Mouse (Mus musculus) right cerebral cortex, postnatal 10 days (tissue): ENCODE measurements at regions not wholly inside any gene's neighbourhood (a gene's known extent, or its start where the extent isn't known, plus 50 kb on each side); places are given as distances from the start of the nearest gene placed in this dataset.

ENCODE experiments used
- DNase-seq, 2 experiments: peaks; one replicate each; pipeline ENCODE4 v3.0.0; 2021; ENCODE audit warnings: low spot score in 2 of 2

GRCm38 (mm10) chr1:73227246-73227645 is 211.5 kb upstream of the Tnp1 start:
- DNase-seq = no peak

- DNase-seq = no peak
These were observed 206.2 kb upstream of the Tnp1 start for GRCm38 (mm10) chr1:73221863-73222262.

DNA sequence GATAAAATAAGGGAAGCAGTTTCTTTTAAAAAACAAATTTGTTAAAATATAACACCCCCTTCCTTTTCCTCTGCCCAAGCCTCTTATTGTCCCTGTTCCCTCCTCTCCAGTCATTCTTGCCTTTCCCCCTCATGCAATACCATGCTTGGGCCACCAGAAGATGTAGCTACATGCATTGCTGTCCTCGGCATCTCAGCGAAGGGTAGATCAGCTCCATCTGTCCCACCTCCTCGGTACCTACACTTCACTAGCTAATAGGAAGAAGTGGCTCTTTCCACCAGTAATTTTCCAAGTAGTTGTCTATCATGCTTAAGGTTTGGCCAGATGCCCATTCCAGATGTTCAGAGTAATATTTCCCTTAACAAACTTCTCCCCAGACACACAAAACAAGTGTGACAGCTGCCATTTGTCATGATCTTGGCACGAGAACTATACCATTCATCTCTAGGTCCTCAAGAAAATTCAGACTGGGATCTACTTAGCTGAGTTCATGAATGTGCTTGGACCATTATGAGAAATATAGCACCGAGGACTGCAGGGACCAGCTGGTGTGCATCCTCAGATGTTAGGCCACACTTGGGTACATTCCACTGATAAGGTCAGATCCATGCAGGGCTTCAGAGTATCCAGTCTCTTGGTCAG is 198.7 kb upstream of the Tnp1 start:
- no peak for DNase-seq

DNA sequence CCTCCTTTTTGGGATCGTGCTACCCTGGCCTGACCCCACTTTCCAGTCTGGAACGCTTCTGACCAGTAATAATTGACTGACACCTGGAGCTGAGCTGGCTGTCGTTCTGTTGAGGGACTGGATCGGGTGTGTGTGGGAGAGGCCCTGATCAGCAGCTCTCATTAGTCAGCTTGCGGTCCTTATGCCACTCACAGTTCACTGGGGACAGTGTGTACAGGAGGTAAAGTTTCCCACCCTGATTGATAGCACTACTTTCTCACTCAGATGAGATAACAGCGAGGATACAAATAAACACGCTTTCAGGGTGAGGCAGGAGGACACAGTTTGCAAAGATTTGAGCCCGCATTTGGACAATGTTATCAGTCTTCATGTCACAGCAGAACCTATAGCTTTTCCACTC is 191.7 kb upstream of the Tnp1 start:
- no peak for DNase-seq

DNA sequence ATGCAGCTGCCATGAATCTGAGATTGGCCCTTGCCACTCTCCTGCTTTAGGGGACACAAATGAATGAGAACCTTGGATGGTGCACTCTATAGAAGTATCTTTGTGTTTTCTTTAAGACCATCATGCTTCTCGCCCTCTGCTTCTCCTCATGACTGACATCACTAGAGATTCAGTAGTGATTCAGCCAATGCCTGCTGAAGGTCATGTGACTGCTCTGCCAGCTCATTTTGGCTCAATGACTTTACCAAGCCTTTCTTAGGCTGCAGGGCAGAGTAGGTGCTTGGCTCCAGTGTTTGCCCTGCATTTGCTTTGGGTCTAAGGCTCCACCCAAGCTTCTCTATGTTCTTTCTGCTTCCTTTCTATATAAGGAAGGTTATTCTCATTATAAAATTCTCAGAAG is 190.1 kb upstream of the Tnp1 start:
- no peak for DNase-seq

DNA sequence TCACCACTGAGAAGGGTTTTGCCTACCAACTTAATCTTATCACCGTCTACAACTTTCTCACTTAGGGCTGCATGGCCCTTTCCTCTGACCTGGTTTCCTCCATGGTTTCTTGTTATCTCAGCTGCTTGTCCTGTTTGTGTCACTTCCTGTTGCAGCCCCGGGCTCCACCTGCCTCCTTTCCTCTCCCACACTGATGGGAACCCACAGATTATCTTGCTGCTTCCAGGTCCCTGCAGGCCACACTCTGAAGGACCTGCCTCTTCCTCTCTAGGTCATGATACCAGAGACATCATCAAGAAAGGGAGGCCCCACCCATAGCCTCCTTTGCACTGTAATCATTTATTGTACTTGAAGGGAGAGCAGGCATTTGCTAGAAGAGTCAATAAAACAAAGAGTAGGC is 184.4 kb upstream of the Tnp1 start:
- no peak for DNase-seq

DNA sequence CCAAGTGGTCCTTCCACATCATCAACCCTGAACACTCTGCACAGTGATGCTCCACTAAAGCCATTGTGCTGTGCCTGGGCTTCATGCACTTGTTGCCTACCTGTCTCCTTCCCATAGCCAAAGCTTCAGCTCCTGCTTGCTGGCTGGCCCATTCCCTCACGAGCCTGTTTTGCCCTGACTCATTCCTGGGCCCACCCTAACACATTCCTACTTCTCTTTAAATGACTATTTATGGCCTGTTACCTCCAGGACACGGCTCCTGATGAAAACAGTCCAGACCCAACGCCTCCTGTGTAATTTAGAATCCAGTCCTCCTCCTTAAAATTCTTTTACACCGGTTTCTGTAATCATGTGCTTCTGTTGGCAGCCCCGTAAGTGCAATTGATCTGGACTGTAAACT is 175.1 kb upstream of the Tnp1 start:
- no peak for DNase-seq

DNA sequence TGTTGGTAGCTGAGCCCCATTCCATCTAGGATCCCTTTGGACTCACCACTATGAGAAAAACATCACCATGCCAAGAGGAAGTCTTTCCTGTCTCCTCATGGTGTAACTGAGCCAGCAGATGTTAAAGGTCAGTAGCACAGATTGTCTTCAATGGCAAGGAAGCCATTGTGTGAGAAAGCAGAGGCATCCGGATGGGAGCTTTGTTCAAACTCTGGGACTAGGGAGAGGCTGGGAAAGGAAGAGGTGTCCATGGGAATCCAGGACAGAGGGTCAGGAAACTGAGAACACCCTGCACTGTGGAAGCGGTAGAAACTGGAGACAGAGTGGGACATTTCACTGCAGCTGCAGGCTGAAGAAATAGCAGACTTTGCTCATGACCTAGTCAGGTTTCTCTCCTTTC is 173.1 kb upstream of the Tnp1 start:
- no peak for DNase-seq

DNA sequence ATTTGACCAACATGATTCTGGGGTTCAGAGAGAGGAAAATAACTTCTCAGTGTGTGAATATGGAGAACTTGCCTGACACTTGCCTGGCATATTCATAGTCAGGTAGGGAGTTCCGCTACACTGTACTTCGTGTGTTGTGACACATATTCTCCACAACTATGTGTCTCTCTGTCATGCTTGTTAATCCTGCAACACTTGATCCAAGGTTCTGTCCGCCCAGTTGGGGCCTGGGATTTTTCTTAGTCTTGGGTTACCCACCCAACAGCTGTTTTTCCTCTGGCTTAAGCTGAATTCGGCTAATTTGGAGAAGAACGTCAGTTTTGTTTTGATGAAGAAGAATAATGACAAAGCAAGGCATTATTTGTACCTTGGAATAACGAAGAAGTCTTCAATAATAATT is 168.8 kb upstream of the Tnp1 start:
- no peak for DNase-seq

DNA sequence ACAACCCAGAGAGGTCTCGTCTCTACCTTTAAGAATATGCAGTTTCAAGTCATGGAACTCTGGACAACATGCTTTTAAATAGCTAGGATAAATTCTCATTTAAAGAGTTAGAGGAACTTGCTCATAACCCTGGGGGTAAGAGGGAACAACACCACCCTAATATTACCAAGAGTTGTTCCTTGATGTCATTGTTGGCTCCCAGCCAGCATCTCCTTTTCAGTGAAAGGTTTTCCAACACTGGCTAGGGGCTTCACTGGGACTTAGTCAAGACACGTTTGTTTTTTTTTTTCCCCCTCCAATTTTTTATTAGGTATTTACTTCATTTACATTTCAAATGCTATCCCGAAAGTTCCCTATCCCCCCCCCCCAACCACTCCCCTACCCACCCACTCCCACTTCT is 163.1 kb upstream of the Tnp1 start:
- DNase-seq = peak in 1 of 2 experiments; percentile 22

DNA sequence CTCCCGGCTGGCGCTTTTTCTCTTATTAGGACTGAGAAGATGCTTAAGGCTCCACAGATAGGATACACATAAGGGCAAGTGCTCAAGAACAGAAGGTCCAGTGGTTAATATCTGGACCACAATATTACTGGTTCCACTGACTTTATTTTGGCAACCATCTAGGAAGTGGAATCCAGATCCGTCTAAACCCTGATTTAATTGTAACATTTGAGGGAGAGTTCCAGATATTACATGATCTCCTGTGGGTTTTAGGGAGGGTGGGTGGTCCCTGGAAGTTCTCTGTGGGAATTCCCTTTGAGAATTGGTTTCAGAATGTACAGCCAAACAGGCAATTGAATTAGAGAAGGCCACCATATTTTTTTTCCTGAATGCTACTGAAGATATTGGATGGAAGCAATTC is 161.4 kb upstream of the Tnp1 start:
- DNase-seq = no peak

DNA sequence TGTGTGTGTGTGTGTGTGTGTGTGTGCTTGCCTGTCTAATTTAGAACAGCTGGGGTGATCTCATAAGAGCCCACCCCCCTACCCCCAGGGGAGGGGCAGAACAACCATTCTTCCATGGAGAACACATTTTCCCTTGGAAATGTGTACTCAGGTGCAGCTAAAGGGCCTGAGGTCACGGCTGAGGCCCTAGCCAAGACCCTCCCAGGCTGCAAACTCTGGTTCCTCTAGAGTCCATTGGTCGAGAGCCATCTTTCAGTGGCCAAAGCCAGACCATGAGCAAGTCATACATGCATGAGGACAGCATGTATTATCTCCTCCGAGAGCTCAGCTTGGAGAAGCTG is 154.9 kb upstream of the Tnp1 start:
- no peak for DNase-seq

DNA sequence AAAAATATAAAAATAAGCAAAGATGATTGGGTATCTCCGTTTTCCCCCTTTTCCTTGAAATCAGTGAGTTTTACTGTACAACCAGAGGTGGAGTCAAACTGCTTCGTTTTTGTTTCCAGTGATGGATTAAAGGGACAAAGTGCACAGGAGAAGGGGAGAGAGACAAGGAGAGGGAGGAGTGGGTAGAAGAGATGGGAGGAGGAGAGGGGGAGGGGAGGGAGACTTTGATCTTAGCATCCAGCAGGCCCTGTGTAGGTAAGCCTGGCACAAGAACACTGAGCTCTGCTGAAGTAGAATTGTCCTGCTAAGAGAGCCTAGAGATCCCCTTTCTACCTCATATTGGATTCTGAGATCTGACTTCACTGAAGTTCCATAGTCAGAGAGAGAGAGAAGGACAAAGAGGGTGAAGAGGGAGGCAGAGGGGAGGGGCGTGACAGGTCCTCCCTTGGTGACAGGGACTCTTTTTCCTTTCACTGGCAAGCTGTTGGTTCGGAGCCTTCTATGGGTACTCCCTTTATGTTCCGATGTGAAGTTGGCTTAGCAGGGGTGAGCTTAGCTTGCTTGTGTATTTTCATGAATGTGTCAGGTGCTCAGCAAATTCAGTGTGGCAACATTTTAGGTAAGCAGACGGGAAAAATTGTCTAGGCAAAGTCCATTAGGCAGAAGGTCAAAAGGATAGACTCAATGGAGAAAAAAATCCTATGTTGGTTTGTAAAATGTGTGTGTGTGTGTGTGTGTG is 154.4 kb upstream of the Tnp1 start:
- DNase-seq = no peak

DNA sequence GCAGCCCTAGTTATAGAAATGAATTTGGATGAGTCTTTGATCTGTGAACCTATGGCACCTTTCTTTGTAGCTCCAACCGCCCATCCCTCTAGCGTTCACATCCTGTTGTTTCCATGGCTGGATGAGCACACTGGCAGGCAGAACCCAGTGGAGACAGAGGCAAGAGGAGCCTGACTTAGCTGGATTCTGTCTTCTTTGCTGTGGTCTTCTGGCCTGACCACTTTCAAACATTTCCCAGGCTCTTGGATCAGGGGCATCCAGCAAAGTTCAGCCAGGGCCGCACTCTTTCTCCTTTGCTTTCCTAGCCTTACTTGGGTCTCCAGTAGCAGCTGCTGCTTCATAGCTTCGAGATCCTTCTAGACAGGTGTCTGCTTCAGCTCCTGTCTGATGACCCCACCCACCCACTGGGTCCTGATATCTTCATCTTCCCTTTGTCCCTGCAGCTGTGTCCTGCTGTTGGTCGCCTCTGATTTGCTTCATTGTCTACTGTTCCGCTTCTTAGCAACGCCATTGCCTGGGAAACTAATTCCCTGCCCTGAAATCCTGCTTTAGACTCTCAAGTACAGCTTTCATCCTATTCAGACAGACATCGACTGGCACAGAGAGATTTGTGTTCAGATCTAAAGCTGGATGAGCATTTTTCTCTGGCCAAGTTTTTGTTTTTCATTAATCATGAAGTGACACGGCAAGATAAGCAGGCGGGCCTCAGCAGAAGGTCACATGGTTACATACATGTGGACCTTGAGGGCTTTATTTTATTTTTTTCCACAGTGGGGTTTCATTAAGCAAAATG is 153.6 kb upstream of the Tnp1 start:
- peak; percentile 38 to 51 for DNase-seq

DNA sequence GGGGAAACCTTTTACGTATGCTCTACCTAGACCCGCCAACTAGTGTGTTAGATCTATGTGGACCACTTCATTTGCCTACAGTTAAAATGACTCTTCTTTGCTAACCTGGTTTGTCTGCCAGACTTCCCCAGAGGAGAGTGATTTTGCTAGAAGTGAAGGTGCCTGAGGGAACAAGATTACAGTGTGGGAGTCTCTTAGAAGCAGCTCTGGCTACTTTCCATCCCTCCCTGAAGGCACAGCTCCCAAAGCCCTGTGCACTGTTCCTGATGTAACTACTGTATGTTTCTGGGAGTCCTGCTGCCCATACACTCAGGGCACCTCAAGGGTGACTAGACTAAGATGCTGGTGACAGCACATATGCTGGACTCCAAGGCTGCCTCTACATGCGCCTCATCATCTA is 144.5 kb upstream of the Tnp1 start:
- no peak for DNase-seq

DNA sequence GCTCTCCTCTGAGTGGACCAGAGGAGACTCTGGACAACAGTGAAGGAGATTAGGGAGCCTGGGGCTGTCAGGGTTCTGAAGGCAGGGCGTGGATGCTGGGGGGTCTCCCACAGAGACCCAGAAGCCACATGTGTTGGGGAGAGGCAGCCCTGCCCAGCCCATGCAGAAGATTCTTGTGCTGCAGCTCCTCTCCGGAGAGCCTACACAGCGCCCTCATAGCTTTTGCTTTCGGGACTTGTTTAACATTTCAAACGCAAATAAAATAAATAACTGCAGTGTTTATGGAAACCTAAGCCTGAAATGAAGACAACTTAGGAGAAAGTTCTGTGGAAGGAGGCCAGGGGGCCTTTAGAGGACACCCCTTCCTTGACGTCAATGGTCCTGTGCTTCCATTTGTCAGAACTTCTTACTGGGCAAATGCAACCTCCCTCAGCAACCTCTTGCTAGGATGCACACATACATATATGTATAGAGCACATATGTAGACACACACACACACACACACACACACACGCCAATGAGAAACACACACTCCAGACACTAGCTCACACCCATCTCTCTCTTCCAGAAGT is 143.8 kb upstream of the Tnp1 start:
- no peak for DNase-seq

DNA sequence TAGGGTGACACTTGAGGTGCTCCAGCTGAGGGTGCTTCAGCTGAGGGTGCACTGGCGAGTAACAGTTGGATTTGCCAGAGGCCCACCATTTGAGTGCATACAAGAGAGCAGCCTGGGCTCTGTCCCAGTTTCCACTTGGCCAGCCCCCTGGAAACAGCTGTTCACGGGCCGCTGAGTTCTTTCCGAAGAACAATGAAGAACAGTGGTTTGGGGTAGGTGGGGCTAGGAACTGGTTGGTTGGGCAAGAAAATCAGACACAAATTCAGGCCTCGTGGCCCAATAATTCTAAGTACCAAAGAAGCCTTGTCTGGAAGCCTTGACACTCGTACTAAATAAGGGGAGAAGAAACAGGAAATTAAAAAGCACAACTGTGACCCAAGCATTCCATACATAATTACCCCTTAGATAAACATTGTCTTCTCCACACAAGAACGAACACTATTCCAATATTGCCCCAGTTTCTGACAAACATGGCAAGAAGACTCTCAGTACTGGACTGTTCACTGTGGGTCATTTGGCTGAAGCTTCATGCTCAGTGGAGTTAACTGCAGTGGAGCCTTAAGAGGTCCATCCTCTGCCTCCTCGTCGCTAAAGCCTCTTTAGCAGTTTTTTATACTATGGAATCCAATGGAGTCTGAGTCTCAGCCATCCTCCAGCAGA is 137.9 kb upstream of the Tnp1 start:
- DNase-seq = peak in 1 of 2 experiments; percentile 33

GRCm38 (mm10) chr1:73149926-73150325 is 134.2 kb upstream of the Tnp1 start:
- DNase-seq = no peak

DNA sequence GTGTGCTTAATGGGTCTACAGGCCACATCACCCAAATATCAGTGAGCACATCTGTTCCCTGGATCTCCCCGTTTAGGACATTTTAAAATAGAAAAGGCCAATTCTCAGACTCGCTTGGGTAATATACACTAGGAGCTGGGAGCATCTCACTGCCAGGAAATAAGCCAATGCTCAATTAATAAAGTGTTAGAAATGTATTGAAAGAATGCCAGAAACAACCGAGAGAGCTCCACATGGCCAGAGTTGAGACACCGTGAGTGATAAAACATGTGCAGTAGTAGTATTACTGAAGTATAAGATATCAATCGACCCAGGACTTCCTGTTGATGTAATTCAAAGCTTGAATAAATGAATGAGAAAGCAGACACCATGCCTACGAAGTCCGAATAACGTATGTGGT is 127.1 kb upstream of the Tnp1 start:
- no peak for DNase-seq

GRCm38 (mm10) chr1:73140557-73141345 is 125.0 kb upstream of the Tnp1 start:
- no peak for DNase-seq

- DNase-seq = no peak
These were observed 114.6 kb upstream of the Tnp1 start for GRCm38 (mm10) chr1:73130215-73130861.
